Mouse (Mus musculus) midbrain, embryonic 14.5 days (tissue): ENCODE results near the gene Polr1b. TPM values are rescaled to one million over a fixed set of nuclear protein-coding genes. Genes with fewer than 3 reads are reported as not detected.

ENCODE experiments used
- ATAC-seq: fragments of 200-750 bp; cut with Nextera tagmentation; 2 replicates; pipeline ENCODE4 v1.8.0; 2017; ENCODE audit warnings: moderate number of reproducible peaks, moderate library complexity; ENCODE audit not compliant: low FRiP score, low TSS enrichment
- DNase-seq: peaks from one replicate; pipeline ENCODE4 v3.0.0-alpha.2; 2015
- H3K27ac ChIP-seq: fragments of 300-500 bp; sonication (generic); replicated peaks from 2 replicates; pipeline ENCODE4 v1.5.1; 2014; ENCODE audit warnings: mild to moderate bottlenecking, low read depth, low read length, moderate library complexity
- H3K27me3 ChIP-seq: fragments of 300-500 bp; sonication (generic); 2 replicates; pipeline ENCODE4 v1.6.1; 2014; ENCODE audit warnings: low read length, control low read depth, mixed read lengths; ENCODE audit not compliant: control insufficient read depth, insufficient read depth
- H3K36me3 ChIP-seq: fragments of 300-500 bp; sonication (generic); 2 replicates; pipeline ENCODE4 v1.6.1; 2014; ENCODE audit warnings: low read length, control low read depth; ENCODE audit not compliant: control insufficient read depth, insufficient read depth
- H3K4me1 ChIP-seq: fragments of 300-500 bp; sonication (generic); 2 replicates; pipeline ENCODE4 v1.6.1; 2014; ENCODE audit warnings: mild to moderate bottlenecking, antibody characterized with exemption, low read length, control low read depth; ENCODE audit not compliant: control insufficient read depth, insufficient read depth
- H3K4me2 ChIP-seq: fragments of 300-500 bp; sonication (generic); 2 replicates; pipeline ENCODE4 v1.6.1; 2014; ENCODE audit warnings: mild to moderate bottlenecking, low read length, moderate library complexity
- H3K4me3 ChIP-seq: fragments of 300-500 bp; sonication (generic); replicated peaks from 2 replicates; pipeline ENCODE4 v1.5.1; 2014; ENCODE audit warnings: low read depth, low read length
- H3K9ac ChIP-seq: fragments of 300-500 bp; sonication (generic); replicated peaks from 2 replicates; pipeline ENCODE4 v1.6.1; 2014; ENCODE audit warnings: mild to moderate bottlenecking, low read length, moderate library complexity
- H3K9me3 ChIP-seq: fragments of 300-500 bp; sonication (generic); 2 replicates; pipeline ENCODE4 v1.6.1; 2016; ENCODE audit warnings: low read length, control low read depth, mixed read lengths; ENCODE audit not compliant: control insufficient read depth
- WGBS: fragments of 180-500 bp; shearing (Covaris S2); extraction: QIAGEN DNeasy Blood & Tissue Kit; methylation state at CpG from one replicate; pipeline ENCODE4 v1.1.7; 2014; 5-methylcytosine and 5-hydroxymethylcytosine counted together
- polyA plus RNA-seq: library from polyadenylated mRNA; unstranded; fragments of >200 nt; fragmentation: Nextera tagmentation; extraction: Ambion mirVana; gene quantifications from 2 replicates; pipeline ENCODE4 v1.2.1, GENCODE M21; 2014

The Polr1b gene
- polyA plus RNA-seq, 1 experiment from 2014 or later: 9.5 TPM

- H3K4me1 ChIP-seq: no peaks in the 10 kb centered on the region
- no peak overlapping the region for H3K9ac ChIP-seq
- H3K4me2 ChIP-seq: no peak overlapping the region
- no peak overlapping the region for H3K4me3 ChIP-seq
- peaks cover 59% of the 10 kb centered on the region for H3K36me3 ChIP-seq
- H3K9me3 ChIP-seq: no peaks in the 10 kb centered on the region
- 94% methylated on average over 12 of the region's 12 CpGs for WGBS
- H3K27me3 ChIP-seq: no peaks in the 10 kb centered on the region
- no peak for DNase-seq
- H3K27ac ChIP-seq: no peak overlapping the region
- no peak for ATAC-seq
Observed at GRCm38 (mm10) chr2:129092810-129093209, 8.0 kb upstream of the Polr1b start.

GRCm38 (mm10) chr2:129093926-129094724, 6.7 kb upstream of the Polr1b start:
- no peak overlapping the region for H3K9ac ChIP-seq
- ATAC-seq (no peak), DNase-seq (no peak)
- 91% methylated on average over 18 of the region's 18 CpGs for WGBS
- H3K27me3 ChIP-seq: no peaks in the 10 kb centered on the region
- H3K27ac ChIP-seq: no peak overlapping the region
- no peak overlapping the region for H3K4me3 ChIP-seq
- H3K4me1 ChIP-seq: no peaks in the 10 kb centered on the region
- no peaks in the 10 kb centered on the region for H3K9me3 ChIP-seq
- H3K4me2 ChIP-seq: no peak overlapping the region
- peaks cover 50% of the 10 kb centered on the region for H3K36me3 ChIP-seq

- Histone ChIP-seq H3K27ac (no peak overlapping the region), H3K9ac (no peak overlapping the region), H3K9me3 (no peaks in the 10 kb centered on the region), H3K36me3 (peaks cover 79% of the 10 kb centered on the region), H3K27me3 (no peaks in the 10 kb centered on the region), H3K4me3 (no peak overlapping the region), H3K4me2 (no peak overlapping the region), H3K4me1 (no peaks in the 10 kb centered on the region)
- 92% methylated on average over 5 of the region's 5 CpGs for WGBS
- no peak for ATAC-seq
- DNase-seq: no peak
Observed at GRCm38 (mm10) chr2:129112924-129113323, 12.1 kb downstream of the Polr1b start.

- Histone ChIP-seq H3K4me3 (no peak overlapping the region), H3K27ac (no peak overlapping the region), H3K27me3 (no peaks in the 10 kb centered on the region), H3K36me3 (peaks cover 87% of the 10 kb centered on the region), H3K9me3 (no peaks in the 10 kb centered on the region), H3K4me1 (no peaks in the 10 kb centered on the region), H3K9ac (no peak overlapping the region), H3K4me2 (no peak overlapping the region)
- no peak for DNase-seq
- ATAC-seq: no peak
- 94% methylated on average over 9 of the region's 9 CpGs for WGBS
Observed at GRCm38 (mm10) chr2:129115706-129116367, 15.0 kb downstream of the Polr1b start.

GRCm38 (mm10) chr2:129116368-129116739, 15.6 kb downstream of the Polr1b start:
- Histone ChIP-seq H3K9ac (no peak overlapping the region), H3K27ac (no peak overlapping the region), H3K4me2 (no peak overlapping the region), H3K4me1 (no peaks in the 10 kb centered on the region), H3K9me3 (no peaks in the 10 kb centered on the region), H3K36me3 (peaks cover 85% of the 10 kb centered on the region), H3K27me3 (no peaks in the 10 kb centered on the region), H3K4me3 (no peak overlapping the region)
- ATAC-seq: no peak
- 100% methylated on average over 1 of the region's 1 CpGs for WGBS
- DNase-seq: no peak

GRCm38 (mm10) chr2:129118061-129118460, 17.3 kb downstream of the Polr1b start:
- H3K4me1 ChIP-seq: no peaks in the 10 kb centered on the region
- WGBS: 95% methylated on average over 12 of the region's 12 CpGs
- no peaks in the 10 kb centered on the region for H3K9me3 ChIP-seq
- no peak overlapping the region for H3K4me2 ChIP-seq
- H3K27ac ChIP-seq: no peak overlapping the region
- H3K36me3 ChIP-seq: peaks cover 82% of the 10 kb centered on the region
- H3K9ac ChIP-seq: no peak overlapping the region
- ATAC-seq (no peak), DNase-seq (no peak)
- no peaks in the 10 kb centered on the region for H3K27me3 ChIP-seq
- no peak overlapping the region for H3K4me3 ChIP-seq

GRCm38 (mm10) chr2:129121986-129122385, 21.2 kb downstream of the Polr1b start:
- ATAC-seq: no peak

GRCm38 (mm10) chr2:129129412-129129929, 28.7 kb downstream of the Polr1b start, which contains the start of gene Chchd5:
TSS of gene Chchd5 (plus strand) at chr2:129129700.
- H3K9me3 ChIP-seq: peaks cover 9% of the 10 kb centered on the region; the same call in 1 of the 2 replicates
- no peaks in the 10 kb centered on the region for H3K27me3 ChIP-seq
- H3K9ac ChIP-seq: peak within 1 kb of the TSS; percentile 81
- peak within 1 kb of the TSS; percentile 76 for H3K4me2 ChIP-seq
- H3K36me3 ChIP-seq: peaks cover 44% of the 10 kb centered on the region
- ATAC-seq: peak; percentile 99
- DNase-seq: peak; percentile 97
- H3K4me3 ChIP-seq: peak within 1 kb of the TSS; percentile 62
- peaks cover 9% of the 10 kb centered on the region for H3K4me1 ChIP-seq
- under 1% methylated on average over 35 of the region's 35 CpGs for WGBS
- peak within 1 kb of the TSS; percentile 85 for H3K27ac ChIP-seq

More at GRCm38 (mm10) chr2:129121986-129122385, 21.2 kb downstream of the Polr1b start:
- Histone ChIP-seq H3K4me1 (no peaks in the 10 kb centered on the region), H3K9ac (no peak overlapping the region), H3K27ac (no peak overlapping the region), H3K9me3 (no peaks in the 10 kb centered on the region), H3K4me3 (no peak overlapping the region), H3K27me3 (no peaks in the 10 kb centered on the region), H3K4me2 (no peak overlapping the region), H3K36me3 (peaks cover 78% of the 10 kb centered on the region)
- DNase-seq: no peak
- 97% methylated on average over 8 of the region's 8 CpGs for WGBS
